Mouse (Mus musculus): Measurements from ENCODE around the gene Wnt10b. TPM values are rescaled to one million over a fixed set of nuclear protein-coding genes. Genes with fewer than 3 reads are reported as not detected.

Gene Wnt10b
- polyA plus RNA-seq (2012; ENCODE audit: low replicate concordance), result 0.13 TPM in 1 of 2 replicates, not detected in the other

GRCm38 (mm10) chr15:98777762-98778161, at the start of gene Wnt10b:
Gene Wnt10b (minus strand): TSS chr15:98778150.

GRCm38 (mm10) chr15:98809390-98809789, 31.4 kb upstream of the Wnt10b start, which contains the start of gene Ddn:
Gene Ddn (minus strand): TSS chr15:98809490.

GRCm38 (mm10) chr15:98789661-98790535, 11.9 kb upstream of the Wnt10b start, which contains the start of gene Wnt1:
Gene Wnt1 (plus strand): TSS chr15:98789857.

GRCm38 (mm10) chr15:98762670-98763529, 15.1 kb downstream of the Wnt10b start, which contains the start of gene Arf3:
Gene Arf3 (minus strand): TSS chr15:98763214.

GRCm38 (mm10) chr15:98727443-98728321, 50.3 kb downstream of the Wnt10b start, which contains the start of gene Fkbp11:
Gene Fkbp11 (minus strand): TSS chr15:98728198.

Other genes starting within 250 kb of the Wnt10b start
- gene Kansl2, start 243.9 kb downstream of the Wnt10b start, polyA plus RNA-seq (2012; ENCODE audit: low replicate concordance), result 15.3 and 23.6 TPM in 2 replicates
- gene Ccnt1, start 207.2 kb downstream of the Wnt10b start, polyA plus RNA-seq (2012; ENCODE audit: low replicate concordance), result 3.5 and 6.5 TPM in 2 replicates
- not detected in 2 replicates for gene 4930415O20Rik, start 207.1 kb downstream of the Wnt10b start, polyA plus RNA-seq (2012; ENCODE audit: low replicate concordance)
- gene Adcy6, start 168.1 kb downstream of the Wnt10b start, polyA plus RNA-seq (2012; ENCODE audit: low replicate concordance), result 28.3 and 35.6 TPM in 2 replicates
- gene Cacnb3, start 147.3 kb downstream of the Wnt10b start, polyA plus RNA-seq (2012; ENCODE audit: low replicate concordance), result 2.2 and 5.7 TPM in 2 replicates
- gene Ddx23, start 115.3 kb downstream of the Wnt10b start, polyA plus RNA-seq (2012; ENCODE audit: low replicate concordance), result 83.8 and 103 TPM in 2 replicates
- 0.23 and 0.60 TPM in 2 replicates for gene Rnd1, start 100.7 kb downstream of the Wnt10b start, polyA plus RNA-seq (2012; ENCODE audit: low replicate concordance)
- gene Ccdc65, start 69.9 kb downstream of the Wnt10b start, polyA plus RNA-seq (2012; ENCODE audit: low replicate concordance), result not detected in 2 replicates
- 2.6 and 5.6 TPM in 2 replicates for gene Fkbp11, start 50.0 kb downstream of the Wnt10b start, polyA plus RNA-seq (2012; ENCODE audit: low replicate concordance)
- 11.6 and 18.3 TPM in 2 replicates for gene Arf3, start 14.9 kb downstream of the Wnt10b start, polyA plus RNA-seq (2012; ENCODE audit: low replicate concordance)
- gene Wnt1, start 11.7 kb upstream of the Wnt10b start, polyA plus RNA-seq (2012; ENCODE audit: low replicate concordance), result 0.28 TPM in 1 of 2 replicates, not detected in the other
- 0.32 and 0.66 TPM in 2 replicates for gene Ddn, start 31.3 kb upstream of the Wnt10b start, polyA plus RNA-seq (2012; ENCODE audit: low replicate concordance)
- 245 and 251 TPM in 2 replicates for gene Prkag1, start 53.4 kb upstream of the Wnt10b start, polyA plus RNA-seq (2012; ENCODE audit: low replicate concordance)
- 81.7 and 92.9 TPM in 2 replicates for gene Kmt2d, start 93.1 kb upstream of the Wnt10b start, polyA plus RNA-seq (2012; ENCODE audit: low replicate concordance)
- 0.84 and 3.0 TPM in 2 replicates for gene Rhebl1, start 116.4 kb upstream of the Wnt10b start, polyA plus RNA-seq (2012; ENCODE audit: low replicate concordance)
- gene Dhh, start 120.4 kb upstream of the Wnt10b start, polyA plus RNA-seq (2012; ENCODE audit: low replicate concordance), result 0.13 TPM in 1 of 2 replicates, not detected in the other
- gene Lmbr1l, start 140.1 kb upstream of the Wnt10b start, polyA plus RNA-seq (2012; ENCODE audit: low replicate concordance), result 15.3 and 15.8 TPM in 2 replicates
- gene Tuba1b, start 156.4 kb upstream of the Wnt10b start, polyA plus RNA-seq (2012; ENCODE audit: low replicate concordance), result 329 and 729 TPM in 2 replicates
- 8.6 and 196 TPM in 2 replicates for gene Gm49450, start 175.4 kb upstream of the Wnt10b start, polyA plus RNA-seq (2012; ENCODE audit: low replicate concordance)
- gene Tuba1a, start 175.6 kb upstream of the Wnt10b start, polyA plus RNA-seq (2012; ENCODE audit: low replicate concordance), result 4.0 and 6.3 TPM in 2 replicates

Measured in leukemia stem cell, adult 10-12 weeks (primary cell).